Mouse (Mus musculus) limb, embryonic 14.5 days (tissue): ENCODE measurements around the gene Ppfia2. TPM values are rescaled to one million over a fixed set of nuclear protein-coding genes. Genes with fewer than 3 reads are reported as not detected.

Source experiments
- ATAC-seq: fragments of 200-750 bp; cut with Nextera tagmentation; 2 replicates; pipeline ENCODE4 v1.8.0; 2017; ENCODE audit warnings: low read depth, moderate number of reproducible peaks, moderate TSS enrichment; ENCODE audit not compliant: low FRiP score
- DNase-seq: peaks from one replicate; pipeline ENCODE4 v3.0.0-alpha.2; 2015; ENCODE audit warnings: low spot score
- H3K27ac ChIP-seq: fragments of 300-500 bp; sonication (generic); replicated peaks from 2 replicates; pipeline ENCODE4 v1.5.1; 2014; ENCODE audit warnings: low read depth, mild to moderate bottlenecking, low read length, moderate library complexity, mixed read lengths
- H3K27me3 ChIP-seq: fragments of 300-500 bp; sonication (generic); 2 replicates; pipeline ENCODE4 v1.6.1; 2014; ENCODE audit warnings: low read length, mixed read lengths; ENCODE audit not compliant: control insufficient read depth, insufficient read depth
- H3K36me3 ChIP-seq: fragments of 300-500 bp; sonication (generic); 2 replicates; pipeline ENCODE4 v1.6.1; 2014; ENCODE audit warnings: mild to moderate bottlenecking, low read length, moderate library complexity, mixed read lengths; ENCODE audit not compliant: control insufficient read depth, insufficient read depth
- H3K4me1 ChIP-seq: fragments of 300-500 bp; sonication (generic); 2 replicates; pipeline ENCODE4 v1.6.1; 2014; ENCODE audit warnings: antibody characterized with exemption, low read length, mixed read lengths; ENCODE audit not compliant: control insufficient read depth, insufficient read depth
- H3K4me2 ChIP-seq: fragments of 300-500 bp; sonication (generic); replicated peaks from 2 replicates; pipeline ENCODE4 v1.6.1; 2014; ENCODE audit warnings: low read depth, mild to moderate bottlenecking, low read length, moderate library complexity; ENCODE audit not compliant: severe bottlenecking
- H3K4me3 ChIP-seq: fragments of 300-500 bp; sonication (generic); replicated peaks from 2 replicates; pipeline ENCODE4 v1.5.1; 2014; ENCODE audit warnings: low read length
- H3K9ac ChIP-seq: fragments of 300-500 bp; sonication (generic); 2 replicates; pipeline ENCODE4 v1.6.1; 2014; ENCODE audit warnings: mild to moderate bottlenecking, low read depth, low read length, moderate library complexity; ENCODE audit not compliant: severe bottlenecking
- H3K9me3 ChIP-seq: fragments of 300-500 bp; sonication (generic); 2 replicates; pipeline ENCODE4 v1.6.1; 2016; ENCODE audit warnings: low read length; ENCODE audit not compliant: control insufficient read depth
- POLR2A ChIP-seq: fragments of 200-500 bp; IDR thresholded peaks from 2 replicates; pipeline ENCODE4 v1.8.0; 2012; ENCODE audit warnings: inconsistent platforms, mild to moderate bottlenecking, moderate library complexity, borderline replicate concordance; ENCODE audit not compliant: insufficient read depth, insufficient read length; ENCODE audit errors: extremely low read depth
- WGBS: fragments of 180-500 bp; shearing (Covaris S2); extraction: QIAGEN DNeasy Blood & Tissue Kit; methylation state at CpG from one replicate; pipeline ENCODE4 v1.1.7; 2014; 5-methylcytosine and 5-hydroxymethylcytosine counted together
- polyA plus RNA-seq, 2 experiments: library from polyadenylated mRNA; depleted of rRNA in 1 of 2; stranded (reverse) in 1 of 2; unstranded in 1 of 2; fragments of >200 nt; fragmentation: Nextera tagmentation in 1 of 2; extraction: Ambion mirVana in 1 of 2; gene quantifications; 2 replicates each; pipeline versions ENCODE4 v1.2.1 to v1.2.3; 2012 to 2014

The Ppfia2 gene
- polyA plus RNA-seq, 2 experiments: 0.64 to 0.70 TPM

DNA sequence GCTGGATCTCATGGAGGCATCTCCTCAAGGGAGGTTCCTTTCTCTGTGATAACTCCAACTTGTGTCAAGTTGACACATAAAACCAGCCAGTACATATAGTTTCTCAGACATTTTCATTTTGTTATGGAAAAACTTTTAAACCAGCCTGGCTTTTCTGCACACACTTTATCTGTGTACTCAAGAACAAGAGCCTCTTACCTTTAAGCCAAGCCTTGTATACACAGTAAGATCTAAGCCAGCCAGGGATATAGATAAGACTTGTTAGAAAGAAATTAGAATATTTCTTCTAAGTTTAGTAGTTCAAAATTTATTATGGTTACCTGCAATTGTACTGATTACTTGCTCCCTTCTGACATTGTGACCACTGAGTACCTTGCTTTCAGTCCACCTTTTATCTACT lies 444.1 kb downstream of the Ppfia2 start:
- H3K4me3 ChIP-seq: no peak overlapping the region
- no peak for ATAC-seq
- no peaks in the 10 kb centered on the region for H3K27me3 ChIP-seq
- no peak overlapping the region for H3K27ac ChIP-seq
- TF ChIP-seq POLR2A: no peak
- no peaks in the 10 kb centered on the region for H3K9me3 ChIP-seq
- no peaks in the 10 kb centered on the region for H3K4me1 ChIP-seq
- H3K4me2 ChIP-seq: no peak overlapping the region
- no peak for DNase-seq
- H3K9ac ChIP-seq: no peak overlapping the region
- no peaks in the 10 kb centered on the region for H3K36me3 ChIP-seq

GRCm38 (mm10) chr10:106914822-106915221 lies 444.7 kb downstream of the Ppfia2 start:
- DNase-seq (no peak), ATAC-seq (no peak)
- Histone ChIP-seq H3K9me3 (no peaks in the 10 kb centered on the region), H3K4me1 (no peaks in the 10 kb centered on the region), H3K9ac (no peak overlapping the region), H3K27me3 (no peaks in the 10 kb centered on the region), H3K4me2 (no peak overlapping the region), H3K4me3 (no peak overlapping the region), H3K36me3 (no peaks in the 10 kb centered on the region), H3K27ac (no peak overlapping the region)
- no peak for TF ChIP-seq POLR2A

GRCm38 (mm10) chr10:106924334-106924733 lies 454.2 kb downstream of the Ppfia2 start:
- H3K4me2 ChIP-seq: no peak overlapping the region
- DNase-seq: no peak
- no peak overlapping the region for H3K9ac ChIP-seq
- H3K27me3 ChIP-seq: no peaks in the 10 kb centered on the region
- TF ChIP-seq POLR2A: no peak
- H3K4me1 ChIP-seq: no peaks in the 10 kb centered on the region
- no peaks in the 10 kb centered on the region for H3K9me3 ChIP-seq
- ATAC-seq: no peak
- H3K36me3 ChIP-seq: no peaks in the 10 kb centered on the region
- no peak overlapping the region for H3K27ac ChIP-seq
- H3K4me3 ChIP-seq: no peak overlapping the region
- WGBS: 87% methylated on average over 5 of the region's 5 CpGs

GRCm38 (mm10) chr10:106924798-106925197 lies 454.7 kb downstream of the Ppfia2 start:
- H3K27ac ChIP-seq: no peak overlapping the region
- no peaks in the 10 kb centered on the region for H3K9me3 ChIP-seq
- ATAC-seq: no peak
- H3K36me3 ChIP-seq: no peaks in the 10 kb centered on the region
- H3K4me2 ChIP-seq: no peak overlapping the region
- no peak overlapping the region for H3K9ac ChIP-seq
- DNase-seq: no peak
- 86% methylated on average over 3 of the region's 3 CpGs for WGBS
- no peaks in the 10 kb centered on the region for H3K4me1 ChIP-seq
- TF ChIP-seq POLR2A: no peak
- no peak overlapping the region for H3K4me3 ChIP-seq
- H3K27me3 ChIP-seq: no peaks in the 10 kb centered on the region

- 78% methylated on average over 9 of the region's 9 CpGs for WGBS
- TF ChIP-seq POLR2A: no peak
- no peak overlapping the region for H3K27ac ChIP-seq
- no peaks in the 10 kb centered on the region for H3K36me3 ChIP-seq
- ATAC-seq (no peak), DNase-seq (no peak)
- no peaks in the 10 kb centered on the region for H3K27me3 ChIP-seq
- H3K9ac ChIP-seq: no peak overlapping the region
- H3K4me1 ChIP-seq: no peaks in the 10 kb centered on the region
- no peak overlapping the region for H3K4me3 ChIP-seq
- no peaks in the 10 kb centered on the region for H3K9me3 ChIP-seq
- no peak overlapping the region for H3K4me2 ChIP-seq
These were observed 458.6 kb downstream of the Ppfia2 start for GRCm38 (mm10) chr10:106928576-106929332.
